Mouse (Mus musculus): ENCODE data around the gene Gm14322.
"Not testable (repeated sequence)": the region's sequence is repeated elsewhere in the genome, so short reads cannot be mapped to it uniquely, and the experiment has no call there.

The Gm14322 gene

DNA sequence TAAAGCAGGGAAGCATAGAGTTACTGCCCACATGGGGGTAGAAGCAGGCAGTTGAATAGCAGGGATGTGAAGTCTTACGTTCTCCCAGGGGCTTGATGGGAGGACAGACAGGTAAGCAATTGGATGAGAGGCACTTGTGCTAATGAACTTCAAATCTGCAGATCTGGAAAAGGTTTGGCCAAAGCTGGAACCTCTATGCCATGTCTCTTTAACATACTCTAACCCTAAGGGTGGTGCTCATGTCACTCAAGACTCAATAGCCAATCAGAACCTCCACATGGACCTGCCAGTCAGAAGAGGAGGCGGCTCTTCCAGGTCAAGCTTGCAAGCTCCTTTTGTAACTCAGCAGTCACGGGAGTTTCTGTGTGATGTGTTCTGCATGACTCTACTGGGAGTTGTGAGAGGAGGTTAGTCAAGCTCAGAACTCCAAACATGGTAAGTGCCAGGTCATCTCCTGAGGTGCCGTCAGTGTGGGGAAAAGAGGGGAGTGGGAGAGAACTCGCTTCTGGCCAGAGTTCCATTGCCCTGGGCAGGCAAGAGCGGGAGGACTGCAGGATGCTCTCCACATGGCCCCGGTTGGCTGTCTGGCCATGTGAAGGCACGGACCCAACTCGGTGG, at the start of gene Gm14322:
TSS of gene Gm14322 (plus strand) at position 348 of the 618 bp plus-strand sequence.
- DNase-seq = peak; percentile 63

DNA sequence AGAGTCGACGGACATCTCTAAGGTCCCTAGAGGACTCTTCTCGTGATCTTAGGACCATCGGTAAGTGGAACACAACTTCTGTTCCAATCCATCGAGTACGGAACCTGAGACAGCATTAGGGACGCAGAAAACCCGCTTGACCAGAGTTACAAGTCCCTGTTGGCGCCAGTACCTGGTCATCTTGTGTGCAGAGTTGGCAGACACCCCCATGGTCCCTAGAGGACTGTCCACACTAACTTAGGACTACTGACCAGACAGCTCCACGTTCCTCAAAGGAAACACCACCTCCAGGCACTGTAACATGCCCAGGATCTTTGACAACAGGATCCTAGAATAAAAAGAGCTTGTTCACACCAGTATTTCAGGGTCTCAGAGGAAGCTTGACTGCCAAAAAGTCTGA, 17.6 kb upstream of the Gm14322 start:
- DNase-seq = not testable (repeated sequence)

DNA sequence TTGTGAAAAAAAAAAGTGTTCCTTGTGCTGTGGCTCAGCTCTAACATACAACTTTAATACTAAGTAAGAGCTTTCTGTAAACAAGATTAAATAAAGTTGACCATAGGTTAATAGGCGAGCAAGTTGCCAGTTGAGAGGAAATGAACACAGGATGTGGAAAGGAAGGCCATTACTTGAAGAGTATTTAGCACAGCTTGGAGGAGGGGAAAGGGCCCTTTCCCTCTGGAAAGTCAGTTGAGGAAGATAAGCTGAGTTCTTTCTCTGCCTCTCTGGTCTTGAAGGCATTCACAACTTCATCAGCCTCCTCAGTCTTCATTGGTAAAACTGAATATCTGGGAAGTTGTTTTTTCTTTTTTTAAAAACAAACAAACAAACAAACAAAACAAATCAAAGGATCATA, 28.3 kb downstream of the Gm14322 start:
- DNase-seq = not testable (repeated sequence)

DNA sequence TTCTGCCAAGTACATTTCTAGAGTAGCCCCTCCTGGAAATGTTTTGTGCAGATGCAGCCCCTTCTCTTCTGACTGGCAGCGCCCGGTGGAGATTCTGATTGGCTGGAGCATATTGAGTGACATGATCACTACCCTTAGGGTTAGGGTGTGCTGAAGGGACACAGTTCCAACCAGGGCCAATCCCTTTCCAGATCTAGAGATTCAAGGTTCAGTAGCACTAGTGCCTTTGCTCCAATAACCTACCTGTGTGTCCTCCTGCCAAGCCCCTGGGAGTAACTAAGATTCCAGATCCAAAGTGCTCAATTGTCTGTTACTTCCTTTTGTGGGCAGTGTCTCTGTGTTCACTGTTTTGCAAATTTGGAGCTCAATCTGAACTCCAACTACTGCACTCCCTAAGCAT, 47.1 kb downstream of the Gm14322 start:
- not testable (repeated sequence) for DNase-seq

All from layer of hippocampus, adult 9-11 months (tissue).